Comparison of ENCODE assay signal across 30 mouse cellular contexts in genomic region chr1:154653951-154654350, GRCm38 (mm10).
"Had no signal": no experiment of that assay in that cellular context is flagged by ENCODE, and none has a peak within 500 bp of the region (broad histone marks: within the 10 kb centered on the region; RNA-seq: fewer than 3 reads in every experiment).

No protein-coding gene starts in this region.

- H3K27ac ChIP-seq: heart, embryonic 13.5 days; heart, embryonic 15.5 days; hindbrain, embryonic 10.5 days; hindbrain, embryonic 12.5 days; hindbrain, embryonic 13.5 days; hindbrain, embryonic 14.5 days; hindbrain, embryonic 15.5 days; hindbrain, postnatal 0 days; intestine, embryonic 15.5 days; kidney, embryonic 15.5 days; kidney, postnatal 0 days; layer of hippocampus, adult 2 months; left cerebral cortex, adult 2 months had no signal

- H3K4me3 ChIP-seq: heart, embryonic 12.5 days; heart, embryonic 13.5 days; heart, embryonic 15.5 days; hindbrain, embryonic 10.5 days; hindbrain, embryonic 12.5 days; hindbrain, embryonic 13.5 days; hindbrain, embryonic 15.5 days; intestine, embryonic 15.5 days; kidney, embryonic 15.5 days; layer of hippocampus, adult 2 months; left cerebral cortex, adult 2 months had no signal

- DNase-seq: heart, postnatal 10 days; heart, postnatal 14 days; heart, postnatal 36 days; heart, postnatal 4 days; kidney, adult 11 months; kidney, adult 18-20 months; kidney, adult 2 months; kidney, adult 8-10 months; kidney, adult 9 months; kidney, postnatal 10 days; kidney, postnatal 14 days; kidney, postnatal 25 days; kidney, postnatal 36 days; kidney, postnatal 4 days; layer of hippocampus, adult 9-11 months; layer of hippocampus, postnatal 36 days had no signal
